Comparison of ENCODE assay signal across 19 mouse cellular contexts in the genomic region with DNA sequence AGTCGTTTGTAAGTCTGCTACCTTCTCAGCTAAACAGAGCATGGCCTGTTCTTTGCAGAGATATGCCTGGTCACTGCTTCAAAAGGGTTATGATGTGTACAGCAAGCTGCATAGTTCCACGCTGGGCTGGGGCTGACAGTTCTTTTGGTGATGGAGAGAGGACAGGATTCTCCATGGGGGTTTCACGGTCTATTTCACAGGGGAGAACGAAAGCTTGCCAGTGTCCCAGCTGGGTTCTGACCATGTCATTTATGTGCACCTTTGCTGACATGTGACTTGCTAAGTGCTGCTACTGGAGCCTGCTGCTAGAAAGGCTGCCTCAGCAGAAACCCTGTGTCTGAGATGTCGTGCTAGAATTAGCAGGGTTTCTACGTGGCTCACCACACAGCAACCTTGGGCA.
DNase-seq lines count a peak whose midpoint lies in the region; TF ChIP-seq lines count a peak whose summit lies in the region.
"Had no signal": no experiment of that assay in that cellular context is flagged by ENCODE, and none has a peak within 500 bp of the region (broad histone marks: within the 10 kb centered on the region; RNA-seq: fewer than 3 reads in every experiment).

No protein-coding gene starts in this region.

- WGBS in cerebellum, adult 2 months: 17% methylated on average over 6 of the region's 6 CpGs

- peaks cover 2% of the 10 kb centered on the region; the same call in 1 of the 2 replicates for H3K4me1 ChIP-seq in cerebellum, adult 2 months (ENCODE audit: control insufficient read depth, insufficient read depth, low read length)
- H3K4me1 ChIP-seq: embryonic facial prominence, embryonic 13.5 days; forebrain, embryonic 13.5 days; heart, embryonic 10.5 days; hindbrain, embryonic 13.5 days; intestine, embryonic 15.5 days had no signal

- no peak overlapping the region for H3K4me3 ChIP-seq in cerebellum, adult 2 months (replicated peaks; ENCODE audit: insufficient read depth, low read depth, low read length)
- H3K4me3 ChIP-seq: embryonic facial prominence, embryonic 13.5 days; forebrain, embryonic 13.5 days; heart, embryonic 10.5 days; hindbrain, embryonic 13.5 days; intestine, embryonic 15.5 days had no signal

- H3K27me3 ChIP-seq in cerebellum, adult 2 months (ENCODE audit: control insufficient read depth, insufficient read depth, low read length): no peaks in the 10 kb centered on the region
- H3K27me3 ChIP-seq: forebrain, embryonic 13.5 days; intestine, embryonic 15.5 days had no signal

- no peak for TF ChIP-seq POLR2A in cerebellum, adult 2 months (IDR thresholded peaks at IDR 0.05; ENCODE audit: borderline replicate concordance, insufficient read depth, low read length)

- peak; percentile 7 for DNase-seq in left cerebral cortex, postnatal 4 days
- DNase-seq in left cerebral cortex, postnatal 14 days (ENCODE audit: low spot score in 2 of 2): no peak
- peak; percentile 23 to 47 for DNase-seq in cerebellum, adult 2 months
- peak; percentile 47 to 48 for DNase-seq in cerebellum, postnatal 14 days
- DNase-seq in retina, postnatal 1 day: peak; percentile 49
- no peak for DNase-seq in frontal cortex, adult 2 months (ENCODE audit: extremely low spot score in 1 of 2, low spot score in 1 of 2)
- DNase-seq in kidney, adult 11 months: no peak
- DNase-seq in natural killer cell, adult 2 months (ENCODE audit: low spot score in 2 of 2): no peak
- DNase-seq: adrenal gland, postnatal 10 days; gastrocnemius, postnatal 10 days; heart, adult 18-20 months; heart, postnatal 10 days; heart, postnatal 4 days; kidney, adult 2 months had no signal

- intact Hi-C loops in left cerebral cortex, postnatal 4 days (cut with DNase I): no loop called here
- intact Hi-C loops in left cerebral cortex, postnatal 14 days (cut with DNase I): no loop called here

- no peak overlapping the region for H3K27ac ChIP-seq in cerebellum, adult 2 months (ENCODE audit: insufficient read depth, low read length)
- H3K27ac ChIP-seq: embryonic facial prominence, embryonic 13.5 days; forebrain, embryonic 13.5 days; heart, embryonic 10.5 days; hindbrain, embryonic 13.5 days; intestine, embryonic 15.5 days had no signal

- TF ChIP-seq CTCF in cerebellum, adult 2 months (IDR thresholded peaks at IDR 0.05; ENCODE audit: borderline replicate concordance, insufficient read depth, low read depth, low read length): no peak

Comparison
In these comparisons a context has a peak if more than half of its experiments do, and no peak if none do; other contexts are left out.
1. DNase-seq: peak in left cerebral cortex, postnatal 4 days (single experiment), cerebellum, adult 2 months (2 of 2), cerebellum, postnatal 14 days (2 of 2) and retina, postnatal 1 day (single experiment); none in left cerebral cortex, postnatal 14 days (0 of 2), frontal cortex, adult 2 months (0 of 2), kidney, adult 11 months (single experiment) and natural killer cell, adult 2 months (0 of 2).